Mouse (Mus musculus) kidney, adult 9 months (tissue): Measurements from ENCODE around the gene Slf2.
A peak's percentile ranks its signal among the peaks of the same experiment; 100 is the strongest.

Source experiments
- DNase-seq: peaks from one replicate; pipeline ENCODE4 v3.0.0; 2022

The Slf2 gene

GRCm38 (mm10) chr19:44985159-44985988 is 54.4 kb downstream of the Slf2 start:
- DNase-seq = peak; percentile 61

GRCm38 (mm10) chr19:44987004-44987403 is 56.1 kb downstream of the Slf2 start:
- DNase-seq = no peak

GRCm38 (mm10) chr19:44987851-44988250 is 56.9 kb downstream of the Slf2 start:
- DNase-seq = no peak

- DNase-seq = no peak
Observed at GRCm38 (mm10) chr19:44988321-44988720, 57.4 kb downstream of the Slf2 start.

DNA sequence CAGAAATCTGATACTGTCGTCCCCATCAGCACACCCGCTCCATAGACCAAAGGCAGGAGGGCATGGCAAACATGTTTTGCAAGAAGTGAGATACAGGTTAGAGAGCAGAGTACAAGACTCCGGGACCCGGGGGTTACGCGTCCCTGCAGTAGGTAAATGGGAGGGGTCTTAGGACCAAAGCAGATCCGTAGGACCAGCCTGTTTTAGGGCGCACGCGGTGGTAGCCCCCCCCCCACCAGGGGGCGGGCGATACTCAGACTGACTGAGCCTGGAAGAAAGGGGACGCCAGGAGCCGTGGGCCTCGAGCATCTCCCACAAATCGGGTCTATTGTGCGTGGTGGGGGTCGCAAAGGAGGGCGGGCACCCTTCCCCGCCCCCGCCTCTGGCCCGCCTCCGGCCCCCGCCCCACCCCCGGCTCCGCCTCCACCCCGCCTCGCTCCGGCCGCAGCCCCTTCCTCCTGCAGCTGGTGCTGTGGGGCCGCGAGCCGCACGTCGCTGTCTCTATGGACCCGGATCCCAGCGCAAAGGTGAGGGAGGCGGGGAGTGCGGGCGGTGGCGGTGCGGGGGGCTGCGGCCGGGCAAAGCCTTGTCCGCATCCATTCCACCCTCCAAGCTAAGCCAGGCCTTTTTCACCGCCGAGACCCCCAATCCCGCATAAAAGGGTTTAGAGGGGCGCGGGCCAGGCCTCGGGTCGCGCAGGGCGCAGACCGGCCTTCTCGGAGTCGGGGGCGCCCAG is 58.0 kb downstream of the Slf2 start, which contains the start of gene Sema4g:
Gene Sema4g, plus strand, starts transcription at position 271 of the 736 bp plus-strand sequence.
- DNase-seq = no peak

- DNase-seq = peak; percentile 87
Observed at GRCm38 (mm10) chr19:44989567-44990495, 58.9 kb downstream of the Slf2 start.

GRCm38 (mm10) chr19:44991031-44991430 is 60.1 kb downstream of the Slf2 start:
- DNase-seq = peak; percentile 58

DNA sequence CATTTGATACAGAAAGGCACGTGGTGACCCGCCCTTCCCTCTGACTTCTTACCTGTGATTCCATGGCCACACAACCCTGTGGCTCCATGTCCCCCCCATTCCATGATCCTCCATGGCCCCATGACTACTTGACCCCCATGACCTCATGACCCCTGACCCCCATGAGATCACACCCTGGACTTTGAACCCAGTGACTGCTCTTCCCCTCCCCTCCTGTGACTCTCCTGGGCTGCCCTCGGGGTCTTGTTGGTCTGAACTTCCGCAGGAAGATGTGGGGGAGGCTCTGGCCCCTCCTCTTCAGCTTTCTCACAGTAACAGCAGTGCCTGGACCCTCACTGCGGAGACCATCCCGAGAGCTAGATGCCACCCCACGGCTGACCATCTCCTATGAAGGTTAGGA is 61.3 kb downstream of the Slf2 start:
- no peak for DNase-seq

GRCm38 (mm10) chr19:44992712-44993111 is 61.8 kb downstream of the Slf2 start:
- no peak for DNase-seq

DNA sequence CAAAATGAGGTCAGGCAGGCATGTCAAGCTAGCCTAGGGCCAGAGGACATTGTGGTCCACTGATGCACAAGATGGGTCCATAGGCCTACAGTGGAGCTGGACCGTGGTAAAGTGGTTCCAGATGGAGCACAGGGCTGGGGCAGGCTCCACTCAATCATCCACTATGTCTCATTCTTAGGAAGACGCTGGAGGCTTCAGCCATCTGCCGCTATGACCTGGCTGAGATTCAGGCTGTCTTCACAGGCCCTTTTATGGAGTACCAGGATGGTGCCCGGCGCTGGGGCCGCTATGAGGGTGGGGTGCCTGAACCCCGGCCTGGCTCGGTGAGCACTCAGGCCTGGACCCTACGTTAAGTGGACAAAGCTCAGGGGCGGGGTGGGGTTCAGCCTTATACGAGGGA is 66.8 kb downstream of the Slf2 start:
- no peak for DNase-seq

DNA sequence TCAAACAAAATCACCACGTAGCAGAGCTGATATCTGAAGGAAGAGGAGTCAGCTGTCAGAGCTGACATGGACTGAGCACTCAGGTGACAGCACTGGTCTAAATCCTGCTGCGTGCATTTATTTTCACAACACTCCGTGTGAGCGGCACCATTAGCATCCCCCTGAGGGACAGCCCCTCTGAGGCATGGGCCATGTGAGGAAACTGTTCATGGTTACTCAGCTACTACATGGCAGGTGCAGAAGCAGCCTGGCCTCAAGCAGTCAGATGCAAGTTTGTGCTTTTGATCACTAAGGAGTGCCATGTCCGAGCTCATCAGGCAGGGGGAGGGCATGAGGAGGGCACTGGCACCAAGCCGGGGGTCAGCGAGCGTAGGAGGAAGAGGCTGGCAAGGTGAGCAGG is 68.7 kb downstream of the Slf2 start:
- no peak for DNase-seq

DNA sequence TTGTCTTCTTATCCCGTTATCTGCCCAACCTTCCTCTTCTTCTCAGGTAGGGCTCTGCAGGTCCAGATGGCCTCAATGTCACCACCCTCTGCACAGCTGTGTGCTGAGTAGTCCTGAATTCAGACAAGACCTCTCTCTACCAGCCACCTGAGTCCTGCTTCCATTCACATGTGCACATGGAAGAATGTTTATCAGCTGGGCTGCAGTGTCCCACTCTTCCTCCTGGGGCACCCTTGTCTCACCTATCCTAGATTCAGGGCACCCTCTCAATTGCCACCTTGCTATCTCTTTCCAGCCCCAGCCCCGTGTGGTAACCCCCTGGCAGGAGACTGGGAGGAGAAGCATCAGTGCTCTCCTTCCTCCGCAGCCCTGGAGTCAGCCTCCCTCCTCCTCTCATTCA is 71.3 kb downstream of the Slf2 start:
- peak; percentile 43 for DNase-seq

DNA sequence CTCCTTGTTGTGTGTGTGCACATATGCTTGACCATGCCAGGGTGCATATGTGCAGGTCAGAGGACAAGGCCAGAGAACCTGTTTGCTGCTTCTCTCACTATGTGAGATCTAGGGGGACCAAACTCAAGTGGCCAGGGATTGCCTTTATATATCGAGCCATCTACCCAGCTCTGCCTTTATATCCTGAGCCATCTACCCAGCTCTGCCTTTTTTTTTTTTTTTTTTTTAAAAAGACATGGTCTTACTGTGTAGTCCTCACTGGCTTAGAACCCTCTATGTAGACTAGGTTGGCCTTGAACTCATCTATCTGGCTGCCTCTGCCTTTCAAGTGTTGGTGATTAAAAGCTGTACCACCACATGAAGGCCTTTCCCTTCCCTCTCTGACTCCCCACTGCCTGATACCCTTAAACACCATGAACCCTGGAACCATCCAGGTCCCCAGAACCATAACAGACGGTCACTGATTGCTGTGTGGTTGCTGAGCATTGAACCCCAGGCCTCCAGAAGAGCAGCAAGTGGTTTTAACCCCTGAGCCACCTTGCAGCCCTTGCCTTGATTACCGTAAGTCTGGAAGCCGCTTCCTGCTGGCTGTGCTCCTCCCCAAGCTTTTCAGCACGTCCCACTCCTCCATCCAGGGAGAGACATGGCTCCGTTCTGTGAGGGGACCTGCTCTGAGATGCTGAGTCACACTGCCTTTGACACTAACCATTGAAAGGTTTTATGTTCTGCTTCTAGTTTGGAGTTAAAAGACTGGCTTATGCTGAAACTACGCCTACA is 73.0 kb downstream of the Slf2 start:
- no peak for DNase-seq

- DNase-seq = peak; percentile 84
Observed at GRCm38 (mm10) chr19:45005444-45005843, 74.5 kb downstream of the Slf2 start, which contains the start of gene Twnk. Gene Twnk, plus strand, starts transcription at chr19:45005663.

DNA sequence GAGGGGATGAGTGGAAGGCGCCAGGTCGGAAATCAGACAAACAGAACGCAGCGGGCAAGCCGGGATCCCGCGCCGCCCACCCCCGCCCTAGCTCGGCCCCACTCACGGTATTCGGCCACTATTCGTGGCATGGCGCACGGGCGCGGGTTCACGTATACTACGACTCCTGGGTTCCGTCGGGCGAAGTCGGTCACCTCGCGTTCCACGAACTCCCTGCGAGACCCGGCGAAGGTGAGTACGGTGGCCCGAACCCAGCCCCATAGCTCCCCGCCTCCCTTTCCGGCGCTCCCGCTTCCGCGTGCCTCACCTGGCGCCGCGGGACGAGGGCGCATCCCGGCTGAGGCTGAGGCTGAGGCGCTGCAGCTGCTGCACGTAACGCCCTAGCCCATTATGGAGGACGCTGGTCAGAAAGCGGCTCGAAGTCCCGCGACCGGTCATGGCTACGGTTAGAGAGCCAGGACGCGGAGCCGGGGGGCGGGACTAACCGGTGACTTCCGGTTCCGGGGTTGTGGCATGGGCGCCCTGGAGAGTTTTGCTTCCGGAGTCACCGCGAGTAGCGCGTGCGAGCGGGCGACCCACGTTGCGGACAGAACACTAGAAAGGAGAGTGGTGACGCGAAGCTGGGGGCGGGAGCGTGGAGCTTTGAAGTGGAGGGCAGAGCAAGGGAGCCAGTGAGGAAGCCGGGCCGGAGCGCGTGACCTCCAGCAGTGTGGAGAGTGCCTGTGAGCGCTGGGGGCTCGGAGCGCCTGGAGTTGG is 75.2 kb downstream of the Slf2 start, which contains the start of gene Mrpl43:
Gene Mrpl43, minus strand, starts transcription at position 486 of the 756 bp plus-strand sequence.
- DNase-seq = peak; percentile 97

- DNase-seq = no peak
Observed at GRCm38 (mm10) chr19:45007021-45007420, 76.1 kb downstream of the Slf2 start.

GRCm38 (mm10) chr19:45007425-45008191 is 76.7 kb downstream of the Slf2 start:
- peak; percentile 90 for DNase-seq

DNA sequence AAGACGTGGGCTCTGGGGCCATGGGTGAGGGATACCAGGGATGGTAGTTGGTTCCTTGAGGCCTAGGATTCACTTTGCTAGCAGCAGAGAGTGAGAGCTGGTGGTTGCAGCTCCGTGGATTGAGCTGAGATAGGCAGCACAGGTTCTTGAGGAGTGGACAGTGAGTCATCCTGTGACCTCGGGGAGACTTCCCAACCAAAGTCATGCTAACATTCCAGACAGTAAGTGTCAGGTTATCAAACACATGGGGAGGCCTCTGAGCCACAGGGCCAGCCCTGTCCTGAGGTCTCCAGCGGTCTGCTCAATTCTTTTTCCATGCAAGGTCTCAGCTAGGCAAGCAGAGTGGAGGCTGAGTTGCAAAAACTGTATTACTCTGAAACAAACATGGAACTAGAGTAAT is 79.7 kb downstream of the Slf2 start:
- no peak for DNase-seq

DNA sequence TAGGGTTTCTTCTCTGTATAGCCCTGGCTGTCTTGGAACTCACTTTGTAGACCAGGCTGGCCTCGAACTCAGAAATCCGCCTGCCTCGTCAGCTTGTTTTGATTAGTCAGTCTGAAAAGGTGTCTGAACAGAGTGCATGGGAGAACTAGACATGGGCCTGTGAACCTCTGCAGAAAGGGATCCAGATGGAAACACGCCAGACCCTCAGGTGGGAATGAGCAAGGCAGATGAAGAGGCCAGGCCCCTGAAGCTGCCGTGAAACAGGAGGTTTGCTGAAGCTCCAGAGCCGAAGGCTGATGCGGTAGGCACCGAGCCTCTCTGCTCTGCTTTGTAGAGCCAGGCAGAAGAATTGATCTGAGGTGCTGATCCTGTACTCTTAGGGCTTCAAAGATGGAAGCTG is 81.3 kb downstream of the Slf2 start:
- DNase-seq = no peak

DNA sequence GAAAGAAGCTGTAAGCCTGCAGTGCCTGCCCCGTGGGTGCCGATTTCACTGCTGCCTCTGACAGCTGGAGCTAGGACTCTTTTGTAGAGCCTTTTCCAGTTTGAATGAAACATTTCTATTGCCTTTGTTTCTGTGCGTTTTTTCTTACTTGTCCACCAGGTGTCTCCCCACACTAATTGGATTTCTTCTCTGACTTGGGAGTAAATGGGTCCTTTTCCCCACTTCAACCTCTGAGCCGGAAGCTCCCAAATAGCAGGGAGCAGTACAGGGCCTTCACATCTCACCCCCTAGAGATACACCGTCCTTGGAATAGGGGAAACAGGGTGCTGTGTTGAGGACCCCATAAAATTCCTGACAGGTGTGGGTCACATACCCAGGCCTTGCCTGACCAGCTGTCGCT is 81.7 kb downstream of the Slf2 start:
- peak; percentile 60 for DNase-seq
